Mouse (Mus musculus): ENCODE results near the gene Map1lc3b.

DNA sequence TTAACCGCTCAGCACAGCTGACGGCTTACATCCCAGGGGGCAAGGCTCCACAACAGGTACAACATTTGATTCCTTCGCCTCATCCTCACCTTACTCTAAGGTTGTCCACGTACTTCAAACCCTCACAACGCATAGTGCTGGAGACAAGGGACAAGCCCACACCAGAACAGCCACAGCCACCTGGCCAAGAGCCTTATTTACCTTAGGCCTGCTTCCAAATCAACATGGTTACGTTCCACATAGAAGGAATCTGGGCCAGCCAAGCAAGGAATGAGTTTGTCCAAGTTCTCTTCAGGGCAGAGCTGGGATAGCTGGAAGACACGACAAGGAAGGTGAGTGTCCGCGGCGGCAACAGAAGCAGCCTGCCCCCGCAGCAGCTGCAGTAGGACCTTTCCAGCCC lies 19.8 kb downstream of the Map1lc3b start:
- no peak for TF ChIP-seq CTCF (IDR thresholded peaks at IDR 0.05; ENCODE audit: insufficient read depth, low read length)
- no peak for TF ChIP-seq POLR2A (IDR thresholded peaks at IDR 0.05; ENCODE audit: borderline replicate concordance, extremely low read depth, low read depth, low read length)
